Mouse (Mus musculus): ENCODE results near the gene Lsm2.

Lsm2 gene

GRCm38 (mm10) chr17:35016376-35016775 is 34.7 kb downstream of the Lsm2 start, which contains the start of gene Vwa7:
Gene Vwa7 (plus strand): TSS chr17:35016579.
- no peak for DNase-seq

GRCm38 (mm10) chr17:35016791-35017705 is 35.4 kb downstream of the Lsm2 start:
- DNase-seq: no peak

- no peak for DNase-seq
Observed at GRCm38 (mm10) chr17:35017706-35018030, 36.0 kb downstream of the Lsm2 start.

GRCm38 (mm10) chr17:35018171-35018570 is 36.5 kb downstream of the Lsm2 start:
- no peak for DNase-seq

GRCm38 (mm10) chr17:35019894-35020293 is 38.2 kb downstream of the Lsm2 start:
- DNase-seq: no peak

GRCm38 (mm10) chr17:35020551-35020950 is 38.9 kb downstream of the Lsm2 start:
- no peak for DNase-seq

- DNase-seq: peak; percentile 93
Observed at GRCm38 (mm10) chr17:35021163-35021808, 39.6 kb downstream of the Lsm2 start.

GRCm38 (mm10) chr17:35021842-35022477 is 40.3 kb downstream of the Lsm2 start:
- peak; percentile 46 for DNase-seq

GRCm38 (mm10) chr17:35022541-35023060 is 40.9 kb downstream of the Lsm2 start:
- DNase-seq: no peak

GRCm38 (mm10) chr17:35023221-35023620 is 41.6 kb downstream of the Lsm2 start:
- DNase-seq: no peak

GRCm38 (mm10) chr17:35023756-35024155 is 42.1 kb downstream of the Lsm2 start:
- no peak for DNase-seq

GRCm38 (mm10) chr17:35024261-35024660 is 42.6 kb downstream of the Lsm2 start:
- DNase-seq: no peak

- no peak for DNase-seq
Observed at GRCm38 (mm10) chr17:35024691-35025488, 43.2 kb downstream of the Lsm2 start.

GRCm38 (mm10) chr17:35026206-35026605 is 44.5 kb downstream of the Lsm2 start:
- DNase-seq: no peak

GRCm38 (mm10) chr17:35027277-35028068 is 45.8 kb downstream of the Lsm2 start, which contains the start of gene Sapcd1:
Gene Sapcd1 (minus strand): TSS chr17:35028016.
- DNase-seq: no peak

GRCm38 (mm10) chr17:35028315-35028714 is 46.7 kb downstream of the Lsm2 start:
- DNase-seq: no peak

- peak; percentile 36 for DNase-seq
Observed at GRCm38 (mm10) chr17:35029691-35030532, 48.2 kb downstream of the Lsm2 start.

GRCm38 (mm10) chr17:35031272-35031671 is 49.6 kb downstream of the Lsm2 start:
- DNase-seq: no peak

GRCm38 (mm10) chr17:35031880-35032279 is 50.2 kb downstream of the Lsm2 start:
- no peak for DNase-seq

- no peak for DNase-seq
Observed at GRCm38 (mm10) chr17:35032323-35032870, 50.7 kb downstream of the Lsm2 start.
